Mouse (Mus musculus) neural tube, embryonic 13.5 days (tissue): ENCODE data around the gene Mzt1. TPM values are rescaled to one million over a fixed set of nuclear protein-coding genes. Genes with fewer than 3 reads are reported as not detected.

Experiments
- ATAC-seq: fragments of 200-750 bp; cut with Nextera tagmentation; 2 replicates; pipeline ENCODE4 v1.8.0; 2017; ENCODE audit warnings: low read depth, mild to moderate bottlenecking, moderate TSS enrichment, moderate library complexity
- H3K27ac ChIP-seq: fragments of 300-500 bp; sonication (generic); replicated peaks from 2 replicates; pipeline ENCODE4 v1.5.1; 2015; ENCODE audit warnings: moderate library complexity, mild to moderate bottlenecking, inconsistent platforms
- H3K27me3 ChIP-seq: fragments of 300-500 bp; sonication (generic); 2 replicates; pipeline ENCODE4 v1.6.1; 2015; ENCODE audit warnings: mild to moderate bottlenecking, inconsistent platforms
- H3K36me3 ChIP-seq: fragments of 300-500 bp; sonication (generic); 2 replicates; pipeline ENCODE4 v1.6.1; 2015; ENCODE audit warnings: mild to moderate bottlenecking, inconsistent platforms
- H3K4me1 ChIP-seq: fragments of 300-500 bp; sonication (generic); replicated peaks from 2 replicates; pipeline ENCODE4 v1.6.1; 2015; ENCODE audit warnings: inconsistent platforms
- H3K4me2 ChIP-seq: fragments of 300-500 bp; sonication (generic); 2 replicates; pipeline ENCODE4 v1.6.1; 2015; ENCODE audit warnings: inconsistent platforms, mild to moderate bottlenecking, moderate library complexity
- H3K4me3 ChIP-seq: fragments of 300-500 bp; sonication (generic); 2 replicates; pipeline ENCODE4 v1.5.1; 2015; ENCODE audit warnings: mild to moderate bottlenecking, inconsistent platforms
- H3K9ac ChIP-seq: fragments of 300-500 bp; sonication (generic); 2 replicates; pipeline ENCODE4 v1.6.1; 2015; ENCODE audit warnings: moderate library complexity, mild to moderate bottlenecking, inconsistent platforms
- H3K9me3 ChIP-seq: fragments of 300-500 bp; sonication (generic); 2 replicates; pipeline ENCODE4 v1.6.1; 2016; ENCODE audit warnings: inconsistent platforms
- WGBS: fragments of 180-500 bp; shearing (Covaris S2); methylation state at CpG from one replicate; pipeline ENCODE4 v1.1.7; 2015; 5-methylcytosine and 5-hydroxymethylcytosine counted together
- polyA plus RNA-seq: library from polyadenylated mRNA; unstranded; fragments of >200 nt; fragmentation: Nextera tagmentation; extraction: Ambion mirVana; gene quantifications from 2 replicates; pipeline ENCODE4 v1.2.1, GENCODE M21; 2015

Gene Mzt1
- polyA plus RNA-seq, 1 experiment from 2014 or later: 121 TPM

- no peak for ATAC-seq
- Histone ChIP-seq H3K27me3 (no peaks in the 10 kb centered on the region), H3K9ac (no peak within 1 kb of the TSS), H3K4me1 (no peaks in the 10 kb centered on the region), H3K4me2 (no peak within 1 kb of the TSS), H3K36me3 (no peaks in the 10 kb centered on the region), H3K27ac (no peak within 1 kb of the TSS), H3K9me3 (no peaks in the 10 kb centered on the region), H3K4me3 (no peak within 1 kb of the TSS)
- 96% methylated on average over 7 of the region's 7 CpGs for WGBS
These were observed 51.7 kb downstream of the Mzt1 start, which contains the start of gene Rpl36a-ps1 for GRCm38 (mm10) chr14:98994218-98994617. Gene Rpl36a-ps1, minus strand, starts transcription at chr14:98994318.

- Histone ChIP-seq H3K36me3 (no peaks in the 10 kb centered on the region), H3K9ac (no peak overlapping the region), H3K27ac (no peak overlapping the region), H3K4me2 (no peak overlapping the region), H3K4me3 (no peak overlapping the region), H3K9me3 (no peaks in the 10 kb centered on the region), H3K27me3 (no peaks in the 10 kb centered on the region), H3K4me1 (no peaks in the 10 kb centered on the region)
- ATAC-seq: no peak
- 89% methylated on average over 2 of the region's 2 CpGs for WGBS
These were observed 53.5 kb downstream of the Mzt1 start for GRCm38 (mm10) chr14:98992482-98992881.

- 74% methylated on average over 3 of the region's 3 CpGs for WGBS
- no peak overlapping the region for H3K27ac ChIP-seq
- no peak overlapping the region for H3K9ac ChIP-seq
- no peak for ATAC-seq
- no peak overlapping the region for H3K4me2 ChIP-seq
- H3K9me3 ChIP-seq: no peaks in the 10 kb centered on the region
- H3K27me3 ChIP-seq: no peaks in the 10 kb centered on the region
- no peaks in the 10 kb centered on the region for H3K4me1 ChIP-seq
- no peaks in the 10 kb centered on the region for H3K36me3 ChIP-seq
- no peak overlapping the region for H3K4me3 ChIP-seq
These were observed 55.3 kb downstream of the Mzt1 start for GRCm38 (mm10) chr14:98990636-98991035.

- Histone ChIP-seq H3K36me3 (no peaks in the 10 kb centered on the region), H3K4me1 (no peaks in the 10 kb centered on the region), H3K27ac (no peak overlapping the region), H3K4me3 (no peak overlapping the region), H3K27me3 (no peaks in the 10 kb centered on the region), H3K9me3 (no peaks in the 10 kb centered on the region), H3K4me2 (no peak overlapping the region), H3K9ac (no peak overlapping the region)
- ATAC-seq: no peak
- WGBS: 36% methylated on average over 3 of the region's 3 CpGs
These were observed 56.1 kb downstream of the Mzt1 start for GRCm38 (mm10) chr14:98989818-98990217.

Other genes with a start within 250 kb of the Mzt1 start
- gene Rpl36a-ps1, start 51.8 kb downstream of the Mzt1 start, polyA plus RNA-seq: 1.1 TPM in 1 of 2 replicates, not detected in the other
- gene Bora, start 88 bp upstream of the Mzt1 start, polyA plus RNA-seq: 18.3 and 23.9 TPM in 2 replicates
- gene Pibf1, start 53.3 kb upstream of the Mzt1 start, polyA plus RNA-seq: 18.1 and 18.9 TPM in 2 replicates
- gene Dis3, start 53.6 kb upstream of the Mzt1 start, polyA plus RNA-seq: 20.3 and 23.7 TPM in 2 replicates